Mouse (Mus musculus): ENCODE measurements around the gene Dmrta2.

DNA sequence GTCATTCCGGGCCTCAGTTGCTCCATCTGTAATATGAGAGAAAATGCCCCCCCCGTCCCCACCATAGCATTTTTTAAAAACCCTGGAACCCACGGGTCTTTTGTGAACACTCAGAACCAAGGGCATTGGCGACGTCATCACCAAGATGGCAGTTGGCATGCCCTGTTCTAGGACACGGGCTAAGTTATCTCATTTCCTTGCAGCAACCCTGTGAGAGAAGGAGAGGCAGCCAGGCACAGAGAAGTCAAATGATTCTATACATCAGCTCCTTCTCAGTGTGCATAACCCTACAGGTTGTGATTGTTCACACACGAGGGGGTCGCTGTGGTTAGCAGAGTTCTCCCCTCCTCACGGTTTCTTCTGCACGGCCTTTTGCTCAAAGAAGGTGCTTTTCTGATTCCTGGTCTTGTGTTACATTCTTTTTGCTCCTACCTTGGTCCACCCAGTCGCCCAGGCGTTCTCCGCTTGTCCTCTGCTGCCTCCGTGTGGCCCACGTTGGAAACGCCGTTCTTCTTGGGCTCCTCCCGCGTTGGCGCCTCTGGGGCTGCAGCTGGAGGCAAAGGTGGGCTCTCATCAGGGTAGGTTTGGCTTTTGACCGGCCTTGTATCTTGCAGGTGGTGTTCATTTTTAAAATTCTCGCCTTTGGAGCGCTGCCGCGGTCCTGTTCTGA is 44.2 kb downstream of the Dmrta2 start:
- TF ChIP-seq CTCF (IDR thresholded peaks at IDR 0.05; ENCODE audit: low read depth) (peak; percentile 98), EP300 (optimal IDR thresholded peaks at IDR 0.05) (no peak)

All from stomach, postnatal 0 days (tissue).